Mouse (Mus musculus) gastrocnemius, postnatal 36 days (tissue): ENCODE results near the gene Pbx1. TPM values are rescaled to one million over a fixed set of nuclear protein-coding genes. Genes with fewer than 3 reads are reported as not detected.

Experiments used
- DNase-seq, 2 experiments: peaks; one replicate each; pipeline ENCODE4 v3.0.0; 2022
- intact Hi-C: fragments of 180-260 bp; cut with DNase I; formaldehyde crosslinking; loops from one replicate; pipeline ENCODE4 v1.15.1; 2025
- total RNA-seq, 2 experiments: library from RNA; stranded (reverse); gene quantifications; 2 replicates each; pipeline ENCODE4 v1.2.3; 2021

Pbx1 gene
- total RNA-seq, 2 experiments from 2014 or later: 15.1 to 17.7 TPM

DNA sequence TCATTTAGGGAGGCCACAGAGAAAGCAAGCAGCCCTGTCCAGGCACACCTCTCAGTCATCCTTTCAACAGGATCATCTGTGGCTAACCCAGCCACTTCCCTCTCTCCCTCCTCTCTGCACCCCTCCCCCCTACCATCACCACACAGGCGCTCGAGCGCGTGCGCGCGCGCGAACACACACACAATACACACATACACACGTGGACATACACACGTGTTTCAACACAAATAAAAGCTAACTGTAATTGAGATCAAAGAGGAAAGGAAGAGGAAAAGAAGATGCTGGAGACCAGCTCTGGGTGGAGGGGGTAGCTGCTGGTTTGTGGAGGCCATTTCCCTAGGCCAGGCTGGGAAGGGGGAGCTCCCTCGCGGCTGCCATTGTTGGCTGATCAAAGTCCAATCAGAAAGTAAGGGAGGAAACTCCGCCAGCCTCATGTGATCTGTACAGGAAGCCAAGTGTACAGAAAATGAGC is 75.1 kb downstream of the Pbx1 start:
- DNase-seq: no peak
- intact Hi-C loops: no loop called here

GRCm38 (mm10) chr1:168355985-168356556 is 76.0 kb downstream of the Pbx1 start:
- intact Hi-C loops: no loop called here
- DNase-seq: no peak

- intact Hi-C loops: no loop called here
- DNase-seq: no peak
Measured at GRCm38 (mm10) chr1:168354934-168355333, 77.1 kb downstream of the Pbx1 start.

DNA sequence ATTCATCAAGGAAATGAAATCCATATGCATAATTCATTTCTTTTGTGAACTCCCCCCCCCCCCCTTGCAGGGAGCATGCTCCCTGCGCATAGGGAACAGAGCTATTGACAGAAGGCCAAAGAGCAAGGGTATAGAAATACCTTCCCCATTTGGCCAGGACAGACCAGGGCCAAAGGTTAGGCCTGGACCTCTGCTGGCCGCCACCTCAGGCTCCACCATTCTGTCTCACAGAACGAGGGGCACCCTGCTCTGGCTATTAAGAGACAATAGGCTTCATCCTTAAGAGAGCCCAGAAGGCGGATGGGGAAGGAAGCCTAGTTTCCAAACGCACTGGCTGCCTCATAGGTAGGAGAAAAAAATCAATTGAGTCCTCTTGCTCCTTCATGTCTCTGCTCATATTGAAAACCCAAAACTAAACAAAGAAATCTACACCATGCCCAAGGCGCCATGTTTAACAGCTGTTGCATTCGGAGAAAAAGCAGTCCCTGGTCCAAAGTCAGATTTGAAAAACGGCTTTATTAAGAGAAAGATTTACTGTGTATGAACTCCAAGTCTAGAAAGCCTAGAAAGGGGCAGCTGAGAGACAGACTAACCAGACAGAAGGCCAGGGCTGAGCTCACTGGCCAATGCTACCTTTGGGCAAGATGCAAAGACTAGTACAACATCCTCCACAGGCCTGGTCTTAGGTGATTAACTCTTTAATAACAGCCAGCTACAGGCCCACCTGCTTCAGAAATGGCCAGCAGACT is 83.9 kb downstream of the Pbx1 start:
- no peak for DNase-seq

GRCm38 (mm10) chr1:168344918-168345317 is 87.2 kb downstream of the Pbx1 start:
- no peak for DNase-seq

More for the DNA sequence above, 83.9 kb downstream of the Pbx1 start:
- intact Hi-C loops: no loop called here

DNA sequence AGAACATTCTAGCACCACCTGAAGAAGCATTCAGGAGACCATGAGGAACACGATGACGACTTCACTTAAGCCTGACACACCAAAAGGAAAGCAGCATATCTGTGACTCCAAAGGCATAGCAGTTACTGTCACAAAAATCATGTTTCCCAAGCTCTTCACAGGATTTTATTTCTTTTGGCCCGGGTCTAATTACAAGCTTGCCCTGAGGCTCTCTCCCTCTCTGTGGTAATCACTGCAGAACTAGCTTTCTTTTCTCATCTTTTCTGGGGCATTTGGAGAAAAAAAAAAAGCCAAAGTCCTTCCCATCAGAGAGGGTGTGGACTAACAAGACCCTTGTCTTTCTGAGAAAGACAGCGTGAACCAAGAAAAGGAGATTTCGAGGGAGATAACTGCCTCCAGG is 87.8 kb downstream of the Pbx1 start:
- intact Hi-C loops: no loop called here
- DNase-seq: no peak

More at GRCm38 (mm10) chr1:168344918-168345317, 87.2 kb downstream of the Pbx1 start:
- intact Hi-C loops: no loop called here

- intact Hi-C loops: no loop called here
- no peak for DNase-seq
Measured at GRCm38 (mm10) chr1:168342269-168342668, 89.8 kb downstream of the Pbx1 start.

GRCm38 (mm10) chr1:168341863-168342262 is 90.2 kb downstream of the Pbx1 start:
- intact Hi-C loops: no loop called here
- no peak for DNase-seq

GRCm38 (mm10) chr1:168341368-168341767 is 90.7 kb downstream of the Pbx1 start:
- DNase-seq: no peak
- intact Hi-C loops: no loop called here

GRCm38 (mm10) chr1:168336238-168336818 is 95.7 kb downstream of the Pbx1 start:
- no peak for DNase-seq
- intact Hi-C loops: no loop called here

GRCm38 (mm10) chr1:168334831-168335574 is 97.1 kb downstream of the Pbx1 start:
- intact Hi-C loops: no loop called here
- DNase-seq: no peak

DNA sequence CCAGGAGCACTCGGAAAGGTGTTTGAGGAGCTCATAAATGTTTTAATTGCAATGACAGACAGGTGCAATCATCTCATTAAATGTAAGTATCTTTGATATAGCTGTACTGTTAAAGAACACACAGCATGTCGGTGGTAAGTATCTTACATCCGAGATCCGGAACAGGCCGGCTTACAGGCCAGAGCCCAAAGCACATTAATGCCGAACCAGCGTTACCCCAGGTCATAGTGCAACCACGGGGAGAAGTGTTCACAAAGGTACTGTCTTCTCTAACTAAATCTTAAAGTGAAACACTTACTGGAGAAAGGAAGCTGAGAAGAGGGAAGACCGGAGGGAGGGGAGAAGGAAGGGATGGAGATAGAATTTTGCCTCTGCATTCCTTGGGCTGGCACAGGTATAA is 100.0 kb downstream of the Pbx1 start:
- DNase-seq: no peak
- intact Hi-C loops: no loop called here

DNA sequence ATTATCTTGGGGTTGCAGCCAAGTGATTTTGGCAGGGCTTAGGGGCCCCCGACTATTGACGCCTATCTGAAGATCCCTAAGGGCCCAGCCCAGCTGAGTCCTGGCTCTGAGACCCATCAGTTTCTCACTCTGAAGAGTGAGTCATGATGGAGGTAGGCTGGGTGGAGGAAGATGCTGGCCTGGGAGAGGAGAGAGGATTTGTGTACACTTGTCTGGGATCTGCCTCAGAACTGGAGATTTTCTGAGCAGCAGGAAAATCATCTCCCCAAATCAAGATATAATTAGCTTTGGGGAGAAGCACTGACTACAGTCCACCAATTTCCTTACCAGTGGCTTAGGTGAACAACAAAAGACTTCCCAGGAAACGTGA is 103.8 kb downstream of the Pbx1 start:
- intact Hi-C loops: loop anchor here (5.0 kb wide), 1 partner anchor 104 kb away; the partner anchor contains the start of gene Pbx1
- no peak for DNase-seq

GRCm38 (mm10) chr1:168327405-168328235 is 104.5 kb downstream of the Pbx1 start:
- intact Hi-C loops: loop anchor here (5.0 kb wide), 1 partner anchor 105 kb away; the partner anchor contains the start of gene Pbx1
- no peak for DNase-seq

DNA sequence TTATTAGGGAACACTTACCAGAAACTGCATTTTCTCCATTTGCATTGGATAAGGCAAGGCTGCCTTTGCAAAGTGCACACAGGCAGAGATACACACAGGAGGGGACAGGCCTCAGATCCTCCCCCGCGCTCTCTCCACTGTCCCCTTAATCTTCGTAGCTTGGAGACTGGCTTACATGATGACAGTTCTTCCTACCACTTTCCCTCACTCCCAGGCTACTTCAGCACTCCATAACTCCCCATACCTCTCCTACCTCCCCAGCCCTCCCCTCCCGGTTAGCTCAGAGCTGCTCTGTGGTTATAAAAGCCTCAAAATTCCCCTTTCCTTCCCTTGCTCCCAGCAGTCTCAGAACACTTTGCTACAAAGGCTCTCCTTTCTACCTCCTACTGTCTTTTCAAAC is 106.3 kb downstream of the Pbx1 start:
- intact Hi-C loops: loop anchor here (5.0 kb wide), 1 partner anchor 107 kb away; the partner anchor contains the start of gene Pbx1
- DNase-seq: no peak

GRCm38 (mm10) chr1:168324306-168325085 is 107.6 kb downstream of the Pbx1 start:
- intact Hi-C loops: loop anchor here (5.0 kb wide), 3 partner anchors 108 to 232 kb away; partner anchors contain the start of gene Pbx1
- DNase-seq: no peak

- intact Hi-C loops: loop anchor here (5.0 kb wide), 2 partner anchors 111 to 231 kb away; no protein-coding TSS in a partner anchor
- no peak for DNase-seq
Measured at GRCm38 (mm10) chr1:168323436-168324108, 108.5 kb downstream of the Pbx1 start.

DNA sequence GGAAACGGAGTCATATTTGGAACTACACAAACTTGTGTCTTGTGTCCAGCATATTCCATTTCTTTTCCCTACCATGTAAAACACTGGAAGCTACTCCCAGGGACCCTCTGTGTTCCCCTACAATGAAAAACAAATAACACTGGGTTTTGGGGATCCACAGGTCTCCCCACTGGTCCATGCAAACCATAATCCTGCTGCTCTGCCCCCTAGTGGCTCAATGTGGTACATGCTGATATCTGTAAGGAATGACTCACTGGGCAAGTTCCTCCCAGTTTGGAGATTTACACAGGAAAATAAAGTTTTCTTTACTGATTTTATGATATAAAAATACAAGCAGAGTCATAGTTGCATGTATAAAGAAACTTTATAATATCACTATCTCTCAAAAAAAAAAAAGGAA is 109.2 kb downstream of the Pbx1 start:
- DNase-seq: no peak

More for the DNA sequence above, 109.2 kb downstream of the Pbx1 start:
- intact Hi-C loops: loop anchor here (5.0 kb wide), 2 partner anchors 111 to 231 kb away; no protein-coding TSS in a partner anchor
